Mouse (Mus musculus) lung, postnatal 0 days (tissue): ENCODE measurements at regions not wholly inside any gene's neighbourhood (a gene's known extent, or its start where the extent isn't known, plus 50 kb on each side); places are given as distances from the start of the nearest gene placed in this dataset.

ENCODE experiments used
- CTCF ChIP-seq: IDR thresholded peaks from 2 replicates; pipeline ENCODE4 v1.5.1; 2016; ENCODE audit warnings: antibody characterized with exemption, mild to moderate bottlenecking
- EP300 ChIP-seq: IDR thresholded peaks from 2 replicates; pipeline ENCODE4 v1.6.1; 2016; ENCODE audit warnings: antibody characterized with exemption, mild to moderate bottlenecking, control low read depth

DNA sequence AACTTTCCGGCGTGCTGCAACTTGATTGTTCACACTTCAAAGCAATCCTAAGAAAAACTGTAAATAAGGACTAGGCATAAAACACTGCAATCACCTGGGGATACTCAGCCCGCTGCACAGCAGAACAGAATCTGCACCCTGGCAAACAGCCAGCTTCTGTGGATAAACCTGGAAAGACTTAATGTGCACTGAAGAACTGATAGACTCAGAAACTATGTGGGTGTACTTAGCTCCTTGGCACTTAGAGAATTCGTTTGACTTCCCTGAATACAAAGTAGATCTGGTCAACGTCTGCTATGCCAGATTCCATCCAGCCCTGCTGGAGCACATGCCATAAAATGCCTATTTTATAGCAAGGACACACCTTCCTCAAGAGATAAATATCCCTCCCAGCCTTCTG, 266.9 kb downstream of the Mdfic start:
- TF ChIP-seq CTCF (no peak), EP300 (no peak)
